Mouse (Mus musculus) neural tube, embryonic 13.5 days (tissue): Measurements from ENCODE around the gene Tapbp. TPM values are rescaled to one million over a fixed set of nuclear protein-coding genes. Genes with fewer than 3 reads are reported as not detected.
A peak's percentile ranks its signal among the peaks of the same experiment; 100 is the strongest.

Source experiments
- ATAC-seq: fragments of 200-750 bp; cut with Nextera tagmentation; 2 replicates; pipeline ENCODE4 v1.8.0; 2017; ENCODE audit warnings: low read depth, mild to moderate bottlenecking, moderate TSS enrichment, moderate library complexity
- H3K27ac ChIP-seq: fragments of 300-500 bp; sonication (generic); replicated peaks from 2 replicates; pipeline ENCODE4 v1.5.1; 2015; ENCODE audit warnings: moderate library complexity, mild to moderate bottlenecking, inconsistent platforms
- H3K27me3 ChIP-seq: fragments of 300-500 bp; sonication (generic); 2 replicates; pipeline ENCODE4 v1.6.1; 2015; ENCODE audit warnings: mild to moderate bottlenecking, inconsistent platforms
- H3K36me3 ChIP-seq: fragments of 300-500 bp; sonication (generic); 2 replicates; pipeline ENCODE4 v1.6.1; 2015; ENCODE audit warnings: mild to moderate bottlenecking, inconsistent platforms
- H3K4me1 ChIP-seq: fragments of 300-500 bp; sonication (generic); replicated peaks from 2 replicates; pipeline ENCODE4 v1.6.1; 2015; ENCODE audit warnings: inconsistent platforms
- H3K4me2 ChIP-seq: fragments of 300-500 bp; sonication (generic); 2 replicates; pipeline ENCODE4 v1.6.1; 2015; ENCODE audit warnings: inconsistent platforms, mild to moderate bottlenecking, moderate library complexity
- H3K4me3 ChIP-seq: fragments of 300-500 bp; sonication (generic); 2 replicates; pipeline ENCODE4 v1.5.1; 2015; ENCODE audit warnings: mild to moderate bottlenecking, inconsistent platforms
- H3K9ac ChIP-seq: fragments of 300-500 bp; sonication (generic); 2 replicates; pipeline ENCODE4 v1.6.1; 2015; ENCODE audit warnings: moderate library complexity, mild to moderate bottlenecking, inconsistent platforms
- H3K9me3 ChIP-seq: fragments of 300-500 bp; sonication (generic); 2 replicates; pipeline ENCODE4 v1.6.1; 2016; ENCODE audit warnings: inconsistent platforms
- WGBS: fragments of 180-500 bp; shearing (Covaris S2); methylation state at CpG from one replicate; pipeline ENCODE4 v1.1.7; 2015; 5-methylcytosine and 5-hydroxymethylcytosine counted together
- polyA plus RNA-seq: library from polyadenylated mRNA; unstranded; fragments of >200 nt; fragmentation: Nextera tagmentation; extraction: Ambion mirVana; gene quantifications from 2 replicates; pipeline ENCODE4 v1.2.1, GENCODE M21; 2015

Gene Tapbp
- polyA plus RNA-seq, 1 experiment from 2014 or later: 31.1 TPM

- Histone ChIP-seq H3K9ac (peak within 1 kb of the TSS; percentile 97), H3K27me3 (no peaks in the 10 kb centered on the region), H3K4me1 (peaks cover 25% of the 10 kb centered on the region), H3K36me3 (peaks cover 33% of the 10 kb centered on the region), H3K9me3 (no peaks in the 10 kb centered on the region), H3K4me3 (peak within 1 kb of the TSS; percentile 94), H3K4me2 (peak within 1 kb of the TSS; percentile 99), H3K27ac (peak within 1 kb of the TSS; percentile 98)
- peak; percentile 74 for ATAC-seq
- WGBS: under 1% methylated on average over 77 of the region's 80 CpGs
These were observed 13.9 kb downstream of the Tapbp start, which contains the start of gene Rgl2 for GRCm38 (mm10) chr17:33929371-33930279. TSS of gene Rgl2 (plus strand) at chr17:33929543.

- Histone ChIP-seq H3K36me3 (peaks cover 33% of the 10 kb centered on the region), H3K9me3 (no peaks in the 10 kb centered on the region), H3K9ac (peak overlapping the region; percentile 97), H3K4me1 (peaks cover 25% of the 10 kb centered on the region), H3K4me3 (peak overlapping the region; percentile 94), H3K27ac (peak overlapping the region; percentile 98), H3K4me2 (peak overlapping the region; percentile 99), H3K27me3 (no peaks in the 10 kb centered on the region)
- ATAC-seq: peak; percentile 13; the same call in 1 of the 2 replicates
- under 1% methylated on average over 45 of the region's 45 CpGs for WGBS
These were observed 14.8 kb downstream of the Tapbp start for GRCm38 (mm10) chr17:33930280-33931158.

GRCm38 (mm10) chr17:33931159-33931866, 15.6 kb downstream of the Tapbp start:
- Histone ChIP-seq H3K4me2 (peak overlapping the region; percentile 99), H3K4me3 (peak overlapping the region; percentile 94), H3K9ac (peak overlapping the region; percentile 97), H3K36me3 (peaks cover 32% of the 10 kb centered on the region), H3K9me3 (no peaks in the 10 kb centered on the region), H3K27me3 (no peaks in the 10 kb centered on the region), H3K4me1 (peaks cover 25% of the 10 kb centered on the region), H3K27ac (peak overlapping the region; percentile 98; the same call in 1 of the 2 replicates)
- no peak for ATAC-seq
- WGBS: 35% methylated on average over 18 of the region's 18 CpGs

- H3K27me3 ChIP-seq: no peaks in the 10 kb centered on the region
- H3K36me3 ChIP-seq: peaks cover 34% of the 10 kb centered on the region
- WGBS: 93% methylated on average over 11 of the region's 11 CpGs
- ATAC-seq: no peak
- no peak overlapping the region for H3K4me3 ChIP-seq
- H3K4me1 ChIP-seq: peaks cover 25% of the 10 kb centered on the region
- H3K9ac ChIP-seq: no peak overlapping the region
- H3K27ac ChIP-seq: no peak overlapping the region
- no peak overlapping the region for H3K4me2 ChIP-seq
- H3K9me3 ChIP-seq: no peaks in the 10 kb centered on the region
These were observed 16.2 kb downstream of the Tapbp start for GRCm38 (mm10) chr17:33931947-33932346.

GRCm38 (mm10) chr17:33932448-33932847, 16.7 kb downstream of the Tapbp start:
- no peak for ATAC-seq
- Histone ChIP-seq H3K36me3 (peaks cover 34% of the 10 kb centered on the region), H3K9ac (no peak overlapping the region), H3K4me3 (no peak overlapping the region), H3K27me3 (no peaks in the 10 kb centered on the region), H3K9me3 (no peaks in the 10 kb centered on the region), H3K4me1 (peaks cover 25% of the 10 kb centered on the region), H3K4me2 (no peak overlapping the region), H3K27ac (no peak overlapping the region)
- WGBS: 90% methylated on average over 14 of the region's 14 CpGs

GRCm38 (mm10) chr17:33932970-33933369, 17.3 kb downstream of the Tapbp start:
- peaks cover 37% of the 10 kb centered on the region for H3K36me3 ChIP-seq
- H3K27me3 ChIP-seq: no peaks in the 10 kb centered on the region
- H3K9me3 ChIP-seq: no peaks in the 10 kb centered on the region
- H3K4me2 ChIP-seq: no peak overlapping the region
- no peak overlapping the region for H3K27ac ChIP-seq
- no peak for ATAC-seq
- no peak overlapping the region for H3K9ac ChIP-seq
- no peak overlapping the region for H3K4me3 ChIP-seq
- peaks cover 22% of the 10 kb centered on the region for H3K4me1 ChIP-seq
- 92% methylated on average over 15 of the region's 15 CpGs for WGBS

- WGBS: 90% methylated on average over 21 of the region's 21 CpGs
- Histone ChIP-seq H3K27me3 (no peaks in the 10 kb centered on the region), H3K4me1 (peaks cover 21% of the 10 kb centered on the region), H3K4me3 (no peak overlapping the region), H3K9me3 (no peaks in the 10 kb centered on the region), H3K27ac (no peak overlapping the region), H3K4me2 (no peak overlapping the region), H3K9ac (no peak overlapping the region), H3K36me3 (peaks cover 47% of the 10 kb centered on the region)
- ATAC-seq: no peak
These were observed 19.8 kb downstream of the Tapbp start for GRCm38 (mm10) chr17:33935422-33936055.

- no peaks in the 10 kb centered on the region for H3K9me3 ChIP-seq
- WGBS: 86% methylated on average over 15 of the region's 15 CpGs
- no peak overlapping the region for H3K27ac ChIP-seq
- no peak for ATAC-seq
- H3K4me2 ChIP-seq: no peak overlapping the region
- H3K9ac ChIP-seq: no peak overlapping the region
- peaks cover 22% of the 10 kb centered on the region for H3K4me1 ChIP-seq
- H3K27me3 ChIP-seq: no peaks in the 10 kb centered on the region
- peaks cover 47% of the 10 kb centered on the region for H3K36me3 ChIP-seq
- no peak overlapping the region for H3K4me3 ChIP-seq
These were observed 21.3 kb downstream of the Tapbp start for GRCm38 (mm10) chr17:33936993-33937392.

GRCm38 (mm10) chr17:33938783-33939182, 23.1 kb downstream of the Tapbp start:
- Histone ChIP-seq H3K4me2 (peak overlapping the region; percentile 98), H3K4me3 (peak overlapping the region; percentile 89)

GRCm38 (mm10) chr17:33940206-33940805, 24.6 kb downstream of the Tapbp start, which contains the start of the genes Pfdn6 and Wdr46:
TSS of gene Pfdn6 (minus strand) at chr17:33940343.
TSS of gene Wdr46 (plus strand) at chr17:33940660.
- Histone ChIP-seq H3K4me1 (peaks cover 24% of the 10 kb centered on the region), H3K9me3 (no peaks in the 10 kb centered on the region), H3K27ac (no peak within 1 kb of the TSS), H3K4me2 (peak within 1 kb of the TSS; percentile 98), H3K36me3 (peaks cover 55% of the 10 kb centered on the region), H3K9ac (peak within 1 kb of the TSS; percentile 88), H3K4me3 (peak within 1 kb of the TSS; percentile 89), H3K27me3 (no peaks in the 10 kb centered on the region)
- under 1% methylated on average over 36 of the region's 36 CpGs for WGBS
- ATAC-seq: peak; percentile 88

More at GRCm38 (mm10) chr17:33938783-33939182, 23.1 kb downstream of the Tapbp start:
- H3K4me1 ChIP-seq: peaks cover 24% of the 10 kb centered on the region
- H3K27me3 ChIP-seq: no peaks in the 10 kb centered on the region
- no peaks in the 10 kb centered on the region for H3K9me3 ChIP-seq
- no peak overlapping the region for H3K27ac ChIP-seq
- H3K9ac ChIP-seq: 0 out of 2 replicates have a peak overlapping the region, but pooled peaks have one; percentile 88
- ATAC-seq: no peak
- peaks cover 47% of the 10 kb centered on the region for H3K36me3 ChIP-seq
- 75% methylated on average over 11 of the region's 11 CpGs for WGBS
